Mouse (Mus musculus) forebrain, embryonic 12.5 days (tissue): Measurements from ENCODE around the gene Mak. TPM values are rescaled to one million over a fixed set of nuclear protein-coding genes. Genes with fewer than 3 reads are reported as not detected.

Source experiments
- ATAC-seq: fragments of 200-750 bp; cut with Nextera tagmentation; 2 replicates; pipeline ENCODE4 v1.8.0; 2017; ENCODE audit warnings: moderate TSS enrichment; ENCODE audit not compliant: low FRiP score
- H3K27ac ChIP-seq: fragments of 300-500 bp; sonication (generic); 2 replicates; pipeline ENCODE4 v1.5.1; 2016; ENCODE audit warnings: mild to moderate bottlenecking
- H3K27me3 ChIP-seq: fragments of 300-500 bp; sonication (generic); 2 replicates; pipeline ENCODE4 v1.6.1; 2016; ENCODE audit warnings: mild to moderate bottlenecking
- H3K36me3 ChIP-seq: fragments of 300-500 bp; sonication (generic); replicated peaks from 2 replicates; pipeline ENCODE4 v1.6.1; 2016; ENCODE audit warnings: mild to moderate bottlenecking
- H3K4me1 ChIP-seq: fragments of 300-500 bp; sonication (generic); 2 replicates; pipeline ENCODE4 v1.6.1; 2016
- H3K4me2 ChIP-seq: fragments of 300-500 bp; sonication (generic); 2 replicates; pipeline ENCODE4 v1.6.1; 2016; ENCODE audit warnings: mild to moderate bottlenecking, moderate library complexity
- H3K4me3 ChIP-seq: fragments of 300-500 bp; sonication (generic); replicated peaks from 2 replicates; pipeline ENCODE4 v1.5.1; 2016; ENCODE audit warnings: mild to moderate bottlenecking
- H3K9ac ChIP-seq: fragments of 300-500 bp; sonication (generic); 2 replicates; pipeline ENCODE4 v1.6.1; 2016; ENCODE audit warnings: mild to moderate bottlenecking
- H3K9me3 ChIP-seq: fragments of 300-500 bp; sonication (generic); 2 replicates; pipeline ENCODE4 v1.6.1; 2016
- WGBS: fragments of 180-500 bp; shearing (Covaris S2); methylation state at CpG from one replicate; pipeline ENCODE4 v1.1.7; 2016; 5-methylcytosine and 5-hydroxymethylcytosine counted together
- polyA plus RNA-seq: library from polyadenylated mRNA; unstranded; fragments of >200 nt; fragmentation: Nextera tagmentation; extraction: Ambion mirVana; gene quantifications from 2 replicates; pipeline ENCODE4 v1.2.1, GENCODE M21; 2016

Mak gene
- polyA plus RNA-seq, 1 experiment from 2014 or later, result 0.91 TPM

DNA sequence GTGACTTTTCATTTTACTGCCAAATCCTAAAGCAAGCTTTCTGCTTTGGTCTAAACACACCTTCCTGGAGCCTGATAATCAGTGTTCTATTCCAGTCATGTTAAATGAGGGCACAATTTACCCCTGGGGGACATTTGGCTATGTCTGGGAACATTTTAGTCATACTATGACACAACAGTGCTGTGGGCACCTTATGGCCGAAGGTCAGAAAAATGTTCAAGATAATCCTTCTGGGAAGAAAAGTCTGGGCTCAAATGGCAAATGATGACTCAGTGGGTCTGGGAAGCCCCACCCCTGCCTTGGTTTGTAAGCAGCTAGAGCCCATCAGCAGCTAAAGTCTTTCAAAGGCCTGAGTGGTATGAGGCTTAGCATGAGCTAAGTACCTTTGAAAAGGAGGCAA is 96.7 kb downstream of the Mak start:
- Histone ChIP-seq H3K4me1 (no peaks in the 10 kb centered on the region), H3K27me3 (no peaks in the 10 kb centered on the region), H3K36me3 (no peaks in the 10 kb centered on the region), H3K9me3 (no peaks in the 10 kb centered on the region), H3K4me2 (no peak overlapping the region), H3K4me3 (no peak overlapping the region), H3K9ac (no peak overlapping the region), H3K27ac (no peak overlapping the region)
- ATAC-seq, result no peak
- WGBS, result 82% methylated on average over 1 of the region's 1 CpGs

- Histone ChIP-seq H3K27ac (no peak overlapping the region), H3K36me3 (no peaks in the 10 kb centered on the region), H3K9me3 (no peaks in the 10 kb centered on the region), H3K9ac (no peak overlapping the region), H3K4me2 (no peak overlapping the region), H3K4me1 (no peaks in the 10 kb centered on the region), H3K27me3 (no peaks in the 10 kb centered on the region), H3K4me3 (no peak overlapping the region)
- no peak for ATAC-seq
- 65% methylated on average over 2 of the region's 2 CpGs for WGBS
Measured at GRCm38 (mm10) chr13:40979321-40979720, 100.2 kb downstream of the Mak start.

DNA sequence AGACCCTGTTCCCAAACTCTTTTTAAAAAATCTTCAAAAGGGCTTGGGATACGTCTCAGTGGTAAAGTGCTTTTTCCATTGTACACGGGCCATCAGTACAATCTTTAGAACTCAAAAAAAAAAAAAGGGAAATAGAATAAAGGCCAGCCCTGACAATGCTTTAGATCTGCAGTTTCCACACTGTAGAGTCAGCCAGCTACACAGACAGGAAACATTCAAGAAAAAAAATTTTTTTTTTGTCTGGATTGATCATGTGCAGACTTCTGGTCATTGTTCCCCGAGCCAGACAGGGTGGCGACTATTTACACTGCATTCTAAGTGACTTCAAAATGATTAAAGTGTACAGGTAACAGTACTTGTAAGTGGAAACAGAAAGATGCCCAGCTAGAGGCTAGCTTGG is 100.9 kb downstream of the Mak start:
- Histone ChIP-seq H3K4me2 (no peak overlapping the region), H3K4me1 (no peaks in the 10 kb centered on the region), H3K9ac (no peak overlapping the region), H3K4me3 (no peak overlapping the region), H3K9me3 (no peaks in the 10 kb centered on the region), H3K36me3 (no peaks in the 10 kb centered on the region), H3K27ac (no peak overlapping the region), H3K27me3 (no peaks in the 10 kb centered on the region)
- ATAC-seq, result no peak
- 89% methylated on average over 4 of the region's 4 CpGs for WGBS

DNA sequence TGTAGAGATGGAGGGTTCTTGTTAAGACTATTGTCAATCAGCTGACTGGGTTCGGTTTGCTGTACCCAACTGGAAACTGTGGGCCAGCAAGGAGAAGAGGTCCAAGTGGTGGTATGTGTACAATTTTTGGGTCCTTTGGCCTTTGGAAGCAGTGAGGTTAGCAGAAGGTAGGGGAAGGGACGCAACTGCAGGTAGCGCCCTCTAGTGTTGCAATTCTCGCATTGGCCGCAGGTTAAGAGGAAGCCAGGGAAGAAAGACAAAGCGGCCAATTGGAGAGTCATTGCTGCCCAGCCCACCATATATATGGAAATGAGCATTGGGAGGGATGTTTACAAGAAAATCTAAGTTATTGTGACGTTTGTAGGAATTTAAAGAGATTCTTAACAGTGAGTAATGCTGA is 101.9 kb downstream of the Mak start:
- Histone ChIP-seq H3K4me3 (no peak overlapping the region), H3K36me3 (no peaks in the 10 kb centered on the region), H3K27me3 (no peaks in the 10 kb centered on the region), H3K27ac (no peak overlapping the region), H3K9ac (no peak overlapping the region), H3K9me3 (no peaks in the 10 kb centered on the region), H3K4me1 (no peaks in the 10 kb centered on the region), H3K4me2 (no peak overlapping the region)
- no peak for ATAC-seq
- WGBS, result 9% methylated on average over 7 of the region's 7 CpGs

Other genes with a start within 250 kb of the Mak start
- 3.6 and 4.4 TPM in 2 replicates for gene Gcnt2, start 220.0 kb downstream of the Mak start, polyA plus RNA-seq
- 85.5 and 93.2 TPM in 2 replicates for gene Pak1ip1, start 78.7 kb downstream of the Mak start, polyA plus RNA-seq
- 133 and 143 TPM in 2 replicates for gene Tmem14c, start 63.4 kb downstream of the Mak start, polyA plus RNA-seq
- gene Gcm2, start 31.3 kb upstream of the Mak start, polyA plus RNA-seq, result not detected in 2 replicates
- gene Sycp2l, start 34.6 kb upstream of the Mak start, polyA plus RNA-seq, result not detected in 2 replicates
- gene Elovl2, start 140.7 kb upstream of the Mak start, polyA plus RNA-seq, result 51.6 and 61.4 TPM in 2 replicates
- 19.4 and 20.3 TPM in 2 replicates for gene Smim13, start 170.1 kb upstream of the Mak start, polyA plus RNA-seq
- not detected in 2 replicates for gene Gm17364, start 194.3 kb upstream of the Mak start, polyA plus RNA-seq